Mouse (Mus musculus): ENCODE measurements around the gene Snx1.

DNA sequence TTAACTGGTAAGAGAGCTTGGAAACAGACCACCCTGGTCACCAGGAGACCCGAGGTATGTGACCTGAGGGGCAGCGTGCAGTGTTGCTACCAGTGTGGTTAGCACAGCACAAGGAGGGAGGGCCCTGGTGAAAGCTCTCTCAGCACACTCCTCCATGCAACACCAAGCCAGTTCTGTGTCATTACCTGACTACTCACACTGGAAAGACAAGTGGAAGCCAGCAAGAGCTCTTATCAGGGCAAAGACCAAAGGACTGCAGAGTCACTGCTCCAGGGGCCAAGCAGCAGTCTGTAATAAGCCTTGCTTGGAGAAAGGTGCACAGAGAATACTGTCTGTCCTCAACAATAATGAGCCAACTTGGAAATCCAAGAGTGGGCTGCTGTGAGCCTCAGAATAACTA lies 33.7 kb downstream of the Snx1 start:
- TF ChIP-seq CTCF (IDR thresholded peaks at IDR 0.05; ENCODE audit: borderline replicate concordance, insufficient read depth, low read length): no peak
- no peak for TF ChIP-seq POLR2A (IDR thresholded peaks at IDR 0.05; ENCODE audit: low read depth, low read length)
